Mouse (Mus musculus) forebrain, postnatal 0 days (tissue): ENCODE data around the gene Tmub1. TPM values are rescaled to one million over a fixed set of nuclear protein-coding genes. Genes with fewer than 3 reads are reported as not detected.

ENCODE experiments used
- ATAC-seq: fragments of 200-750 bp; cut with Nextera tagmentation; 2 replicates; pipeline ENCODE4 v1.8.0; 2017; ENCODE audit warnings: mild to moderate bottlenecking, moderate library complexity
- DNase-seq: peaks from one replicate; pipeline ENCODE4 v3.0.0-alpha.2; 2015
- H3K27ac ChIP-seq: fragments of 300-500 bp; sonication (generic); 2 replicates; pipeline ENCODE4 v1.5.1; 2014; ENCODE audit warnings: low read depth, mild to moderate bottlenecking, antibody characterized with exemption, low read length, moderate library complexity, mixed read lengths
- H3K27me3 ChIP-seq: fragments of 300-500 bp; sonication (generic); 2 replicates; pipeline ENCODE4 v1.6.1; 2014; ENCODE audit warnings: mild to moderate bottlenecking, low read length, mixed read lengths; ENCODE audit not compliant: insufficient read depth
- H3K36me3 ChIP-seq: fragments of 300-500 bp; sonication (generic); 2 replicates; pipeline ENCODE4 v1.6.1; 2014; ENCODE audit warnings: mild to moderate bottlenecking, moderate library complexity; ENCODE audit not compliant: insufficient read depth
- H3K4me1 ChIP-seq: fragments of 300-500 bp; sonication (generic); 2 replicates; pipeline ENCODE4 v1.6.1; 2014; ENCODE audit warnings: antibody characterized with exemption; ENCODE audit not compliant: insufficient read depth
- H3K4me2 ChIP-seq: fragments of 300-500 bp; sonication (generic); 2 replicates; pipeline ENCODE4 v1.6.1; 2014; ENCODE audit warnings: low read depth, mild to moderate bottlenecking, moderate library complexity
- H3K4me3 ChIP-seq: fragments of 300-500 bp; sonication (generic); 2 replicates; pipeline ENCODE4 v1.5.1; 2014; ENCODE audit warnings: low read depth, low read length, mixed read lengths
- H3K9ac ChIP-seq: fragments of 300-500 bp; sonication (generic); 2 replicates; pipeline ENCODE4 v1.6.1; 2014; ENCODE audit warnings: mild to moderate bottlenecking
- H3K9me3 ChIP-seq: fragments of 300-500 bp; sonication (generic); 2 replicates; pipeline ENCODE4 v1.6.1; 2016; ENCODE audit warnings: low read length
- CTCF ChIP-seq: sonication (generic); IDR thresholded peaks from 2 replicates; pipeline ENCODE4 v1.5.1; 2016; ENCODE audit warnings: antibody characterized with exemption, control low read depth, low read depth
- WGBS: fragments of 180-500 bp; shearing (Covaris S2); extraction: QIAGEN DNeasy Blood & Tissue Kit; methylation state at CpG from one replicate; pipeline ENCODE4 v1.1.7; 2014; 5-methylcytosine and 5-hydroxymethylcytosine counted together
- polyA plus RNA-seq: library from polyadenylated mRNA; unstranded; fragments of >200 nt; fragmentation: Nextera tagmentation; extraction: Ambion mirVana; gene quantifications from 2 replicates; pipeline ENCODE4 v1.2.1, GENCODE M21; 2015
- total RNA-seq: library from RNA; depleted of rRNA; stranded (reverse); fragments of >200 nt; gene quantifications from 2 replicates; pipeline ENCODE4 v1.2.3, GENCODE M21; 2014

Tmub1 gene
- total and polyA plus RNA-seq, 2 experiments from 2014 or later = 34.3 to 56.7 TPM

- ATAC-seq = no peak
- Histone ChIP-seq H3K4me1 (peaks cover 7% of the 10 kb centered on the region; the same call in 1 of the 2 replicates), H3K9me3 (no peaks in the 10 kb centered on the region), H3K9ac (no peak overlapping the region), H3K4me2 (no peak overlapping the region), H3K27ac (no peak overlapping the region), H3K27me3 (peaks cover 5% of the 10 kb centered on the region; the same call in 1 of the 2 replicates), H3K36me3 (peaks cover 22% of the 10 kb centered on the region), H3K4me3 (no peak overlapping the region)
- WGBS = 16% methylated on average over 9 of the region's 9 CpGs
- TF ChIP-seq CTCF = no peak
- no peak for DNase-seq
Measured at GRCm38 (mm10) chr5:24428596-24428995, 19.1 kb downstream of the Tmub1 start.

GRCm38 (mm10) chr5:24427981-24428402, 19.7 kb downstream of the Tmub1 start:
- H3K4me1 ChIP-seq = peaks cover 7% of the 10 kb centered on the region; the same call in 1 of the 2 replicates
- TF ChIP-seq CTCF = no peak
- peaks cover 5% of the 10 kb centered on the region; the same call in 1 of the 2 replicates for H3K27me3 ChIP-seq
- H3K9ac ChIP-seq = no peak overlapping the region
- no peak overlapping the region for H3K27ac ChIP-seq
- no peaks in the 10 kb centered on the region for H3K9me3 ChIP-seq
- no peak for DNase-seq
- ATAC-seq = no peak
- H3K36me3 ChIP-seq = peaks cover 22% of the 10 kb centered on the region
- no peak overlapping the region for H3K4me2 ChIP-seq
- no peak overlapping the region for H3K4me3 ChIP-seq
- 12% methylated on average over 13 of the region's 15 CpGs for WGBS

- no peak overlapping the region; the same call in 1 of the 2 replicates for H3K27ac ChIP-seq
- H3K9ac ChIP-seq = no peak overlapping the region
- H3K4me1 ChIP-seq = peaks cover 14% of the 10 kb centered on the region; the same call in 1 of the 2 replicates
- no peak overlapping the region for H3K4me3 ChIP-seq
- H3K4me2 ChIP-seq = no peak overlapping the region
- TF ChIP-seq CTCF = no peak
- DNase-seq = no peak
- H3K36me3 ChIP-seq = peaks cover 17% of the 10 kb centered on the region
- WGBS = 25% methylated on average over 12 of the region's 12 CpGs
- H3K27me3 ChIP-seq = peaks cover 5% of the 10 kb centered on the region; the same call in 1 of the 2 replicates
- H3K9me3 ChIP-seq = no peaks in the 10 kb centered on the region
- no peak for ATAC-seq
Measured at GRCm38 (mm10) chr5:24427285-24427633, 20.4 kb downstream of the Tmub1 start.

- ATAC-seq (no peak), DNase-seq (no peak)
- Histone ChIP-seq H3K9ac (no peak overlapping the region), H3K4me1 (peaks cover 14% of the 10 kb centered on the region; the same call in 1 of the 2 replicates), H3K36me3 (peaks cover 12% of the 10 kb centered on the region), H3K27me3 (peaks cover 5% of the 10 kb centered on the region; the same call in 1 of the 2 replicates), H3K4me3 (no peak overlapping the region), H3K27ac (no peak overlapping the region; the same call in 1 of the 2 replicates), H3K4me2 (no peak overlapping the region), H3K9me3 (no peaks in the 10 kb centered on the region)
- WGBS = 18% methylated on average over 9 of the region's 9 CpGs
- TF ChIP-seq CTCF = no peak
Measured at GRCm38 (mm10) chr5:24426556-24427284, 20.9 kb downstream of the Tmub1 start.

GRCm38 (mm10) chr5:24426037-24426432, 21.6 kb downstream of the Tmub1 start:
- H3K9ac ChIP-seq = 0 out of 2 replicates have a peak overlapping the region, but pooled peaks have one; percentile 63
- no peak for TF ChIP-seq CTCF
- peaks cover 5% of the 10 kb centered on the region; the same call in 1 of the 2 replicates for H3K27me3 ChIP-seq
- no peaks in the 10 kb centered on the region for H3K9me3 ChIP-seq
- 1% methylated on average over 10 of the region's 10 CpGs for WGBS
- peaks cover 13% of the 10 kb centered on the region; the same call in 1 of the 2 replicates for H3K36me3 ChIP-seq
- DNase-seq (no peak), ATAC-seq (no peak)
- H3K4me1 ChIP-seq = peaks cover 14% of the 10 kb centered on the region; the same call in 1 of the 2 replicates
- peak overlapping the region; percentile 90 for H3K4me2 ChIP-seq
- no peak overlapping the region for H3K27ac ChIP-seq
- peak overlapping the region; percentile 63 for H3K4me3 ChIP-seq

- H3K27ac ChIP-seq = no peak overlapping the region
- DNase-seq (peak; percentile 42), ATAC-seq (no peak)
- H3K4me2 ChIP-seq = peak overlapping the region; percentile 90
- H3K4me1 ChIP-seq = peaks cover 14% of the 10 kb centered on the region; the same call in 1 of the 2 replicates
- H3K27me3 ChIP-seq = peaks cover 5% of the 10 kb centered on the region; the same call in 1 of the 2 replicates
- H3K4me3 ChIP-seq = peak overlapping the region; percentile 63
- H3K9ac ChIP-seq = peak overlapping the region; percentile 63
- 0% methylated on average over 29 of the region's 30 CpGs for WGBS
- no peaks in the 10 kb centered on the region for H3K9me3 ChIP-seq
- TF ChIP-seq CTCF = peak; percentile 42
- H3K36me3 ChIP-seq = peaks cover 17% of the 10 kb centered on the region
Measured at GRCm38 (mm10) chr5:24425421-24426036, 22.1 kb downstream of the Tmub1 start.
